Mouse (Mus musculus): Measurements from ENCODE around the gene Glcci1. TPM values are rescaled to one million over a fixed set of nuclear protein-coding genes. Genes with fewer than 3 reads are reported as not detected.

Glcci1 gene
- 15.1 to 25.3 TPM (median 19.9 TPM) in 3 replicates for total RNA-seq (2017)

DNA sequence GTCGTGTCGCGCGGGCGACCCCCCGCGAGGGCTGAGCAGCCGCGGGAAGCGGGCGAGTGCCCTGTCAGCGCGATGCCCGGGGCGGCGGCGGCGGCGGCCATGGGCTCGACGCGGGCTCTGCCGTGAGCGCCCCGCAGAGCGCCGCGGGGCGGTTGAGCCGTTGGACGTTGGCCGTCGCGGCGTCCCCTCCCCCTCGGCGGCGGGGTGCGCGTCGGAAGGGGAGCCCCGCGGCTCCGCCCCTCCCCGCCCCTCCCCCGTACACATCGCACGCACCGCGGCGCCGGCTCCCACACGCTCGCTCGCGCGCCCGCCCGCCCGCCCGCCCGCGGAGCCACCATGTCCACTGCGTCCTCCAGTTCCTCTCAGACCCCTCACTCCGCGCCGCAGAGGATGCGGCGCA lies at the start of gene Glcci1:
Gene Glcci1, plus strand, starts transcription at position 50 of the 400 bp plus-strand sequence.
- no peak for ATAC-seq (replicated peaks; ENCODE audit: insufficient number of reproducible peaks, low FRiP score, low TSS enrichment, poor library complexity, severe bottlenecking)

- ATAC-seq (replicated peaks; ENCODE audit: insufficient number of reproducible peaks, low FRiP score, low TSS enrichment, poor library complexity, severe bottlenecking): no peak
Observed at GRCm38 (mm10) chr6:8462447-8462846, 47.0 kb upstream of the Glcci1 start.

DNA sequence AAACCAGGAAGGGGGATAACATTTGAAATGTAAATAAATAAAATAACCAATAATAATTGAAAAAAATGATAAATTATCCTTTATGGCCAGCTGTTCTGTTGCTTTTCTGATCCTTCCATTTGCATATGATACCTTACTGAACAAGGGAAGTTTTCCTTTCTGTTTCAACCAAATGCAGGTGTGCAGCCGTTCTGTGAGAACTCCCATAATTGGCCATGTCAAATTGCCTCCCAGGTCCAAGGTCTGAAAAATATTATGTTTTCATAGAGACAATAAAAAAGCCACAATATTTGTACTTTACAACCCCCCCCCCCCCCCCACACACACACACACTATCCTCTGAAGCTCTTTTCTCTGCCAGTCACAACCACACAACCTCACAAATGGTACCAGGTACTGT lies 44.0 kb upstream of the Glcci1 start:
- ATAC-seq (replicated peaks; ENCODE audit: insufficient number of reproducible peaks, low FRiP score, low TSS enrichment, poor library complexity, severe bottlenecking): no peak

DNA sequence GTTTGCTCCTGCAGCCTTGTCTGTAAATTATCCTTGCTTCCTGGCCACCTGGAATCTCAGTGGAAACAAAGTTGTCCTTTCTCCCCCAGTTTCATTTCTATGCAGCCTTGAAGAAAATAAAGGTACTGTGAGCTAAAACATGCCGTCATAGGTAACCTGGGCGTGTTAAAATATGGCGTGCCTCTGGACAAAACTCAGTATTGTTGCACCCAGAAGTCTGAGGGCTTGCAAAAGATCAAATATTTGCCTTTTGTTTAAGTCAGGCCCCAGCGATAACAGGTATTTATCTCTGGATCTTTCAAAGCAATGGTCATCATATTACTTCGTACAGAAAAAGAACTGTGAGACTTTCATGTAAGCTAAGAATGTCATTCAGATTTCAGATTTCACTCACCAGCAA lies 43.4 kb upstream of the Glcci1 start:
- no peak for ATAC-seq (replicated peaks; ENCODE audit: insufficient number of reproducible peaks, low FRiP score, low TSS enrichment, poor library complexity, severe bottlenecking)

GRCm38 (mm10) chr6:8467667-8468337 lies 41.6 kb upstream of the Glcci1 start:
- ATAC-seq (replicated peaks; ENCODE audit: insufficient number of reproducible peaks, low FRiP score, low TSS enrichment, poor library complexity, severe bottlenecking): no peak

GRCm38 (mm10) chr6:8469918-8470317 lies 39.5 kb upstream of the Glcci1 start:
- ATAC-seq (replicated peaks; ENCODE audit: insufficient number of reproducible peaks, low FRiP score, low TSS enrichment, poor library complexity, severe bottlenecking): no peak

GRCm38 (mm10) chr6:8472125-8472524 lies 37.3 kb upstream of the Glcci1 start:
- ATAC-seq (replicated peaks; ENCODE audit: insufficient number of reproducible peaks, low FRiP score, low TSS enrichment, poor library complexity, severe bottlenecking): no peak

GRCm38 (mm10) chr6:8472915-8473314 lies 36.5 kb upstream of the Glcci1 start:
- ATAC-seq (replicated peaks; ENCODE audit: insufficient number of reproducible peaks, low FRiP score, low TSS enrichment, poor library complexity, severe bottlenecking): no peak

- ATAC-seq (replicated peaks; ENCODE audit: insufficient number of reproducible peaks, low FRiP score, low TSS enrichment, poor library complexity, severe bottlenecking): no peak
Observed at GRCm38 (mm10) chr6:8473498-8473897, 35.9 kb upstream of the Glcci1 start.

DNA sequence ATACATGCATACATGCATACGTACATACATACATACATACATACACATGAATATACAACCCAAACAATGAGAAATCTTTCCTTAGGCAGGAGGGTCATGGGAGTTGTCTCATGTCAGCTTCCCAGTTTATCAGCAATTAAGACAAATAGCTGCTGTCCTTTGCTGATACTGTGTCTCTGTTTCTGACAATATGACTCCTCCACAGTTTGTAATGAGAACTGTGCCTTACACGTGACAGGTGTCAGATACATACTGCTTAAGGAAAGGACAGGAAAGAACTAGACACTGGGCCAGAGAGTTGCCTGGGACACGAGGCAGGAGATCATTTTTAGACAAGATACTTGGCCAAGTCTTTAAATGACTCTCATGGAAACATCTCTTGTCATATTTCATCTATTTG lies 35.1 kb upstream of the Glcci1 start:
- no peak for ATAC-seq (replicated peaks; ENCODE audit: insufficient number of reproducible peaks, low FRiP score, low TSS enrichment, poor library complexity, severe bottlenecking)

DNA sequence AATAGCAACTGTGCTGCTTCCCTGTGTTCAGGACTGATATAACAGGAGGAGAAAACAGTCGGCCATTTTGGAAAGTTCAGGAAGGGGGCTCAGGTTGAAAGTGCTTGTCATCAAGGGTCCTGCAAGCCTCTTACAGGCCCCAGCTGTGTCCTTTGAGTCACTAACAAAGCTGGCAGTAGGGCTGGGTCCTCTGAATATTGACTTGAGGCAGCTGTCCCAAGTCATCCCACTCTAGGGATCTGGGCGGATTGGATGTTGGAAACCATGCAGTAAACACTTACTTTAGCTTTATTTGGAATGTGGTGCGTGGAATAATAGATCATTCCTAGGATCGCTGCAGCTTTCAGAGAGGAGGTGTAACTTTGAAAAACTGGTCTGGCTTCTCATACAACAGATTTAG lies 34.6 kb upstream of the Glcci1 start:
- ATAC-seq (replicated peaks; ENCODE audit: insufficient number of reproducible peaks, low FRiP score, low TSS enrichment, poor library complexity, severe bottlenecking): no peak

- no peak for ATAC-seq (replicated peaks; ENCODE audit: insufficient number of reproducible peaks, low FRiP score, low TSS enrichment, poor library complexity, severe bottlenecking)
Observed at GRCm38 (mm10) chr6:8479176-8479575, 30.2 kb upstream of the Glcci1 start.

DNA sequence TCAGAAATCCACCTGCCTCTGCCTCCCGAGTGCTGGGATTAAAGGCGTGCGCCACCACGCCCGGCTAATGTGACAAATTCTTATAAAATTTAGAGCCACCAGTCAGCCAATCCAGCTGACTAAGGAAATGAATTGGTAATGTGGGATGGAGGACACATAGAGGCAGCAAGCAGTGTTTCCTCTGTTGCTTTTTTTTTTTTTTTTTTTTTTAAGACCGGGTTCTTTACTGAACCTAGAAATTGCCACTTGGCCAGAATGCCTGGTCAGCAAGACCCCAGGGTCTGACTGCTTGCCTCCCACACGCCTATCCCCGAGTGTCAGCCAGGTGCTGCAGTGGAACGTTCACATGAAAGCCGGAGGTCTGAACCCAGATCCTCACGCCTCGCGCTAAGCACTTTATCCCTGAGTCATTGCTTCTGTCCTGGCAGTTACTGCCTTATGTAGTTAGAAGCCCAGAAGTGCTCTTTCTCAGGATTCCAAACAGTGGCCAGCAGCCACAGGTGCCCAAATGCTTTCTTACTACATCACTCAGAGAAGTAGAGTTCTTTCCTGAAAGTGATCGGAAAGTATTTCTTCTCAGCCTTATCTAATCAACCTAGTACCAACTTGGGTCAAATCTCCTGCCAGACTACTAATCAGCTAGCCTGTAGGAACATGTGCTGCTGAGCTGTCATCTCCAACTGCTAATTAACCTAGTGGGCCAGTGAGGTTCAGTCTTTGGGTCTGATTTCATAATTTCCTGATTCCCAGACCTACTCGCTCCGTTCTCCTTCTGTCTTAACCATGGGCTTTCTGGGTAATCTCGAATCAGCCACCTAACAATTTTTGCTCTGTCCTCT lies 24.7 kb upstream of the Glcci1 start:
- no peak for ATAC-seq (replicated peaks; ENCODE audit: insufficient number of reproducible peaks, low FRiP score, low TSS enrichment, poor library complexity, severe bottlenecking)

DNA sequence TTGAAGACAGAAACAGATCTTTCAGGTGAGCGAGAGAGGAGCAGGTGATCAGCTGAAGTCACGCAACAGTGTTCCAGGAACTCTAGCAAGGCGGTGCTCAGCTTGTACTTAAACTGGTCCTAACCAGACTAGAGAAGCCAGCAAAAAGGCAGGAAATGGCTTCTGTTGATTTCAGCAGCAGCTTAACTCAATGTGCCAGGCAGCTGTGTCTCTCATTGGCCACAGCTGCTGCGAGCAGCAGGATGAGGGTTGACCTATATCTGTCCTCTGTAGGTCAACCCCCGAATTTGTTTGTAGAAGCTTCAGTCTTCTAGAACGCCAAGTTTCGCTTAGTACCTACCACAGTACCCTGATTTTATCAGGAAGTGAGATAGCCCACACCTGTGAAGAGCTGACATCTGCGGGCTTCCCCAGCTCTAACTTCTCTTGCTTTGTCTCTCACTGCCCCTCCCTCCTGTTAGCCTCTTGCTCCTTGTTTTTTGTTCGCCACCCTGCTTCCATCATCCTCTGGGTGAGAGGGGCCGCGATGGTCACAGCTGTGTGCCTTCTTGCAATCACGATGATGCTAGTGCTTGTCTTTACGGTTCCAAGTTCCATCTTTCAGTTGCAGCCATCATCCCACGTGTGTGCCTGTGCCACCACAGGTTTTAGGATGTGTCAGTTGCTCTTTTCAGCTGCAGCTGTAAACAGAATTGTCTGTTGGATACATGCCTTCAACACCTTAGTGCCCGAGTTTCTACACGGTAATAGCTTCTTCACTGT lies 23.8 kb upstream of the Glcci1 start:
- ATAC-seq (replicated peaks; ENCODE audit: insufficient number of reproducible peaks, low FRiP score, low TSS enrichment, poor library complexity, severe bottlenecking): peak; percentile 88

DNA sequence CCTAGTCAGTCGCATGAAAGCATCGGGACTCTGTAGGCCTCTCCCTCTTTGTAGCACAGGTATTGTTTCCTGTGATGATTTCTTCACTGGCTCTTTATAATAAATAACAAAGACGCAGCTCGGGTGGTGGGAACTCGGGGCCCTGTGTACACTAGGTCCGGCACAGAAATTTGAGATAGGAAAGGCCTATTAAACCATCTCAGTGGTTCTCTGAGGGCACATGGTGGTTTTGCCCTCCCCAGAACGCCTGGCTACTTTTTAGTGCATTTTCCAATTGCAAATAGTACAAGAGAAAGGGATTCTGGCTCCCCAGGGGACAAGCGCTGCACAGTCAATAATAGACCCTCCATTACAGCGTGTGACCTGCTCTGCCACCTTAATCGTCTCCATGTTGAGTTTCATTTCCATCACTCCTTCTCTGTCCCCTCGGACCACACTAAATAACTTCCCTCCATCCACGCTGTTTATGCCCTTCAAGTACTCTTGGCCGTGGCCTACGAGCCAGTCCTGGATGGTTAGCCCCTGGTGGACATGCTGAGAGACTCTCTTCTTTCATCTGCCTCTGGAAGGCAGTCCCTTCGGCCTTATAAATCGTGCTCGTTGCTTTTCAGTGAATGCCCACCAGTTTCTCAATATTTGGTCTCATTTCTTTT lies 22.9 kb upstream of the Glcci1 start:
- ATAC-seq (replicated peaks; ENCODE audit: insufficient number of reproducible peaks, low FRiP score, low TSS enrichment, poor library complexity, severe bottlenecking): no peak

DNA sequence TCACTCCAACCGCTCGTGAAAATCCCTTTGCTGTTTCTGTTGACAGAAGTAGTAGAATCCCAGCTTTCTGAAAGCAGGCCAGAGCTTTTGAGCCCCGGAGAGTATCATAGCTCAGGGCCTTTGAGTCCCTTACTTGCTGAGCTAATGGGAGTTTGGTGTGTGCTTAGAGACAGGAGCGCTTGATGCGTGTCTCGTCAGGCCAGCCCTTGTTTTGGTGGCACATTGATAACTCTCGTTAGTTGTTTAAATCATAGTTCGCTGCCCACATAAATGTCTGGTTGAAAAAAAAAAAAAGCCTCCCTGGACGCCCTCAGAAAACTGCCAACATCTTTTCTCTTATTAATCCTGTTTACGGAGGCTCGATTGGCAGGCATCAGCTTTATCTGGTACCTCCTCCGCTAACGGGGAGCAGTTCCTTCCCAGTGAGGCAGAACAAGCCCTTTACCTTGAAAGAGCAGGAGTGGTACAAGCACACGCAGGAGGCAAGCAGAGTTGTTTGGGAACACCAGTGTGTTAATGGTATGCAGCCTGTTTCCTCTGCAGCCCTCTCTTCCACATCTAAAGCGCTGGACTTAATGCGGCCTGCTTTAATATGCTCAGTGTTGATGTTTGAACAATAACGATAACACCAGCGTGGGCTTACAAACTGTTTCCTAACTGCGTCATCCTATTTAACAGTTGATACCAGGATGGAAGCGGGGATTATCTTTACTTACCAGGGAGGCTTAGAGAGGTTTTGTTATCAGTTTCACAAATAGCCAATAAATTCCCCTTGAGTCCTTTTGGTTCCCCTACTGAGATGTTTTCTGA lies 22.2 kb upstream of the Glcci1 start:
- no peak for ATAC-seq (replicated peaks; ENCODE audit: insufficient number of reproducible peaks, low FRiP score, low TSS enrichment, poor library complexity, severe bottlenecking)

- no peak for ATAC-seq (replicated peaks; ENCODE audit: insufficient number of reproducible peaks, low FRiP score, low TSS enrichment, poor library complexity, severe bottlenecking)
Observed at GRCm38 (mm10) chr6:8488249-8488648, 21.2 kb upstream of the Glcci1 start.

GRCm38 (mm10) chr6:8489266-8489665 lies 20.1 kb upstream of the Glcci1 start:
- no peak for ATAC-seq (replicated peaks; ENCODE audit: insufficient number of reproducible peaks, low FRiP score, low TSS enrichment, poor library complexity, severe bottlenecking)

Measured in monocyte, adult 5-6 weeks (primary cell).